Comparison of ENCODE assay signal across 8 mouse cellular contexts in genomic region chr3:122292300-122293222, GRCm38 (mm10). TPM values are rescaled to one million over a fixed set of nuclear protein-coding genes. Genes with fewer than 3 reads are reported as not detected.
A peak's percentile ranks its signal among the peaks of the same experiment; 100 is the strongest.
DNase-seq lines count a peak whose midpoint lies in the region; ATAC-seq and TF ChIP-seq lines count a peak whose summit lies in the region.

No protein-coding gene starts in this region.

- TF ChIP-seq EP300 in MEL (IDR thresholded peaks at IDR 0.05; ENCODE audit: low read depth in 1 of 2, low read length in 2 of 2): no peak

- no peaks in the 10 kb centered on the region for H3K27me3 ChIP-seq in MEL (ENCODE audit: control insufficient read depth in 1 of 2, insufficient read depth in 2 of 2, low read length in 2 of 2)
- H3K27me3 ChIP-seq in cerebellum, adult 2 months (ENCODE audit: control insufficient read depth, insufficient read depth, low read length): no peaks in the 10 kb centered on the region
- no peaks in the 10 kb centered on the region for H3K27me3 ChIP-seq in forebrain, postnatal 0 days (ENCODE audit: insufficient read depth, low read length)
- no peaks in the 10 kb centered on the region for H3K27me3 ChIP-seq in lung, embryonic 14.5 days (ENCODE audit: insufficient read depth, low read length)

- H3K4me3 ChIP-seq in MEL (ENCODE audit: control insufficient read depth in 1 of 2, insufficient read depth in 1 of 2, low read depth in 2 of 2, low read length in 2 of 2): peak overlapping the region; percentile 54 to 94; a peak in 3 of 4 replicates
- peak overlapping the region; percentile 67 for H3K4me3 ChIP-seq in cerebellum, adult 2 months (replicated peaks; ENCODE audit: insufficient read depth, low read depth, low read length)
- H3K4me3 ChIP-seq in forebrain, postnatal 0 days (ENCODE audit: low read depth, low read length): peak overlapping the region; percentile 65
- peak overlapping the region; percentile 92 for H3K4me3 ChIP-seq in lung, embryonic 14.5 days (ENCODE audit: low read depth, low read length)

- 0 out of 6 replicates have a peak, but pooled peaks of 1 of the 3 experiments have one; percentile 6 for TF ChIP-seq CTCF in MEL (IDR thresholded peaks at IDR 0.05 in 2 of 3, conservative IDR thresholded peaks at IDR 0.05 in 1 of 3; ENCODE audit: control insufficient read depth in 1 of 3, insufficient read depth in 1 of 3, low read depth in 2 of 3, low read length in 3 of 3, poor library complexity in 1 of 3, severe bottlenecking in 1 of 3)
- no peak for TF ChIP-seq CTCF in cerebellum, adult 2 months (IDR thresholded peaks at IDR 0.05; ENCODE audit: borderline replicate concordance, insufficient read depth, low read depth, low read length)
- peak; percentile 55 for TF ChIP-seq CTCF in forebrain, postnatal 0 days (IDR thresholded peaks at IDR 0.05; ENCODE audit: low read depth)
- peak; percentile 43 for TF ChIP-seq CTCF in lung, embryonic 14.5 days (IDR thresholded peaks at IDR 0.05; ENCODE audit: low read depth)

- peak; percentile 40 for ATAC-seq in forebrain, postnatal 0 days
- peak; percentile 82 for ATAC-seq in lung, embryonic 14.5 days (ENCODE audit: insufficient read depth)
- peak; percentile 66 for ATAC-seq in neutrophil, adult 5-6 weeks (ENCODE audit: extremely low read depth, insufficient number of reproducible peaks, low FRiP score, poor library complexity, severe bottlenecking)

- no peak for TF ChIP-seq RAD21 in MEL (IDR thresholded peaks at IDR 0.05; ENCODE audit: low read depth, low read length)

- peaks cover 0 to 15% of the 10 kb centered on the region in 2 experiments; a peak in 2 of 4 replicates for H3K36me3 ChIP-seq in MEL (ENCODE audit: control insufficient read depth in 1 of 2, insufficient read depth in 2 of 2, low read length in 2 of 2)
- no peaks in the 10 kb centered on the region for H3K36me3 ChIP-seq in forebrain, postnatal 0 days (ENCODE audit: insufficient read depth)
- no peaks in the 10 kb centered on the region for H3K36me3 ChIP-seq in lung, embryonic 14.5 days (ENCODE audit: insufficient read depth)

- H3K27ac ChIP-seq in MEL (ENCODE audit: control insufficient read depth, low read depth, low read length): no peak overlapping the region
- peak overlapping the region; percentile 63 for H3K27ac ChIP-seq in cerebellum, adult 2 months (ENCODE audit: insufficient read depth, low read length)
- H3K27ac ChIP-seq in forebrain, postnatal 0 days (ENCODE audit: low read depth, low read length): peak overlapping the region; percentile 99
- H3K27ac ChIP-seq in lung, embryonic 14.5 days (ENCODE audit: low read depth): peak overlapping the region; percentile 95

- H3K4me1 ChIP-seq in MEL (ENCODE audit: control insufficient read depth in 1 of 2, insufficient read depth in 2 of 2, low read length in 2 of 2): peaks cover 2 to 15% of the 10 kb centered on the region in 2 experiments; a peak in 3 of 4 replicates
- H3K4me1 ChIP-seq in cerebellum, adult 2 months (ENCODE audit: control insufficient read depth, insufficient read depth, low read length): peaks cover 4% of the 10 kb centered on the region
- H3K4me1 ChIP-seq in forebrain, postnatal 0 days (ENCODE audit: insufficient read depth): peaks cover 23% of the 10 kb centered on the region
- peaks cover 12% of the 10 kb centered on the region for H3K4me1 ChIP-seq in lung, embryonic 14.5 days (ENCODE audit: insufficient read depth)

- peak overlapping the region; percentile 85 for H3K9ac ChIP-seq in MEL (ENCODE audit: control insufficient read depth, low read depth, low read length, poor library complexity, severe bottlenecking)
- H3K9ac ChIP-seq in forebrain, postnatal 0 days: peak overlapping the region; percentile 97
- peak overlapping the region; percentile 81 for H3K9ac ChIP-seq in lung, embryonic 14.5 days

- no peak for TF ChIP-seq POLR2A in MEL (IDR thresholded peaks at IDR 0.05; ENCODE audit: control insufficient read depth in 1 of 2, insufficient read depth in 1 of 2, low read depth in 1 of 2, low read length in 2 of 2, poor library complexity in 1 of 2)
- TF ChIP-seq POLR2A in cerebellum, adult 2 months (IDR thresholded peaks at IDR 0.05; ENCODE audit: borderline replicate concordance, insufficient read depth, low read length): no peak

- H3K79me2 ChIP-seq in MEL (ENCODE audit: control insufficient read depth, insufficient read depth, low read length, poor library complexity): peaks cover 2% of the 10 kb centered on the region; the same call in 1 of the 2 replicates

- H3K4me2 ChIP-seq in forebrain, postnatal 0 days (ENCODE audit: low read depth): peak overlapping the region; percentile 76
- H3K4me2 ChIP-seq in lung, embryonic 14.5 days: peak overlapping the region; percentile 84

- DNase-seq in MEL (ENCODE audit: low read depth, low spot score): peak; percentile 85
- peak; percentile 89 to 96 for DNase-seq in cerebellum, adult 2 months
- peak; percentile 93 for DNase-seq in forebrain, postnatal 0 days
- peak; percentile 97 for DNase-seq in heart, postnatal 4 days
- DNase-seq in layer of hippocampus, adult 8-10 months (ENCODE audit: low spot score in 2 of 2): peak; percentile 80 to 95
- peak; percentile 97 for DNase-seq in lung, embryonic 14.5 days
- peak; percentile 82 to 86 for DNase-seq in thymus, adult 18-20 months

- H3K9me3 ChIP-seq in MEL (replicated peaks; ENCODE audit: insufficient read depth, low read length): no peaks in the 10 kb centered on the region
- no peaks in the 10 kb centered on the region for H3K9me3 ChIP-seq in forebrain, postnatal 0 days (ENCODE audit: low read length)
- H3K9me3 ChIP-seq in lung, embryonic 14.5 days (ENCODE audit: low read depth, low read length): no peaks in the 10 kb centered on the region

- WGBS in cerebellum, adult 2 months: 2% methylated on average over 54 of the region's 54 CpGs
- WGBS in forebrain, postnatal 0 days: 6% methylated on average over 54 of the region's 54 CpGs
- WGBS in lung, embryonic 14.5 days: 4% methylated on average over 54 of the region's 54 CpGs

TF ChIP-seq in MEL, 35 proteins besides CTCF, POLR2A, EP300 and RAD21:
- TF ChIP-seq MYC (IDR thresholded peaks at IDR 0.05; ENCODE audit: low read depth, low read length) (no peak), MAZ (IDR thresholded peaks at IDR 0.05; ENCODE audit: low read depth, low read length) (no peak), SIN3A (IDR thresholded peaks at IDR 0.05; ENCODE audit: low read length) (peak; percentile 28; the same call in 1 of the 2 replicates), MAFK (IDR thresholded peaks at IDR 0.05; ENCODE audit: borderline replicate concordance, low read depth, low read length) (peak; percentile 98), GATA1 (IDR thresholded peaks at IDR 0.05; ENCODE audit: low read depth, low read length) (peak; percentile 49; the same call in 1 of the 2 replicates), ELF1 (IDR thresholded peaks at IDR 0.05; ENCODE audit: low read depth, low read length) (peak; percentile 85), USF1 (IDR thresholded peaks at IDR 0.05; ENCODE audit: low read depth, low read length) (no peak), TBP (IDR thresholded peaks at IDR 0.05; ENCODE audit: low read depth, low read length) (peak; percentile 100), RCOR1 (IDR thresholded peaks at IDR 0.05; ENCODE audit: low read depth, low read length) (0 out of 2 replicates have a peak, but pooled peaks have one; percentile 15), NRF1 (IDR thresholded peaks at IDR 0.05; ENCODE audit: insufficient read depth, low read depth, low read length, poor library complexity, severe bottlenecking) (no peak)

RNA-seq across cellular contexts. Expression of gene Bcar3, which starts 1.4 kb away (rescaled TPM):
- not detected in 2 replicates for total RNA-seq in MEL (2012; rRNA removed)
- not detected for polyA plus RNA-seq in MEL (2012; ENCODE audit: insufficient read depth in 1 of 2, insufficient read length in 2 of 2, low read depth in 1 of 2, low replicate concordance in 2 of 2, missing spikeins in 1 of 2)
- 17.2 and 19.5 TPM in 2 replicates for polyA plus RNA-seq in cerebellum, adult 2 months (2012; rRNA removed)
- total RNA-seq in forebrain, postnatal 0 days (2014; rRNA removed): 9.5 and 11.4 TPM in 2 replicates
- 6.4 and 7.3 TPM in 2 replicates for polyA plus RNA-seq in forebrain, postnatal 0 days (2015; fragmentation: Nextera tagmentation; extraction: Ambion mirVana)
- 1 to 10 TPM; 8.8 to 9.5 TPM for total RNA-seq in heart, postnatal 4 days (2021)
- 10 to 100 TPM in 2 of 4 experiments, 1 to 10 TPM in 2; 8.3 to 11.7 (median 10.1) TPM for total RNA-seq in layer of hippocampus, adult 8-10 months (2022)
- polyA plus RNA-seq in lung, embryonic 14.5 days (2014; fragmentation: Nextera tagmentation; extraction: Ambion mirVana): 13.4 and 14.0 TPM in 2 replicates
- 60.0 and 64.5 TPM in 2 replicates for total RNA-seq in neutrophil, adult 5-6 weeks (2017)

RNA-seq across cellular contexts. Expression of gene Dnttip2, which starts 18.4 kb away (rescaled TPM):
- 70.6 and 84.4 TPM in 2 replicates for total RNA-seq in MEL (2012; rRNA removed)
- polyA plus RNA-seq in MEL (2012; ENCODE audit: insufficient read depth in 1 of 2, insufficient read length in 2 of 2, low read depth in 1 of 2, low replicate concordance in 2 of 2, missing spikeins in 1 of 2): 10 to 100 TPM in 1 of 2 experiments, not detected in 1; 90.5 TPM
- polyA plus RNA-seq in cerebellum, adult 2 months (2012; rRNA removed): 24.2 and 24.3 TPM in 2 replicates
- total RNA-seq in forebrain, postnatal 0 days (2014; rRNA removed): 18.5 and 23.9 TPM in 2 replicates
- polyA plus RNA-seq in forebrain, postnatal 0 days (2015; fragmentation: Nextera tagmentation; extraction: Ambion mirVana): 50.2 and 52.1 TPM in 2 replicates
- total RNA-seq in heart, postnatal 4 days (2021): 10 to 100 TPM; 28.9 to 30.8 TPM
- total RNA-seq in layer of hippocampus, adult 8-10 months (2022): 10 to 100 TPM; 29.5 to 32.2 (median 31.1) TPM
- polyA plus RNA-seq in lung, embryonic 14.5 days (2014; fragmentation: Nextera tagmentation; extraction: Ambion mirVana): 77.8 and 80.2 TPM in 2 replicates
- total RNA-seq in neutrophil, adult 5-6 weeks (2017): 98.6 and 101 TPM in 2 replicates

RNA-seq across cellular contexts. Expression of gene Gclm, which starts 47.2 kb away (rescaled TPM):
- total RNA-seq in MEL (2012; rRNA removed): 121 and 123 TPM in 2 replicates
- 100 to 1,000 TPM; 174 to 334 TPM for polyA plus RNA-seq in MEL (2012; ENCODE audit: insufficient read depth in 1 of 2, insufficient read length in 2 of 2, low read depth in 1 of 2, low replicate concordance in 2 of 2, missing spikeins in 1 of 2)
- 75.4 and 78.6 TPM in 2 replicates for polyA plus RNA-seq in cerebellum, adult 2 months (2012; rRNA removed)
- 20.5 and 29.4 TPM in 2 replicates for total RNA-seq in forebrain, postnatal 0 days (2014; rRNA removed)
- polyA plus RNA-seq in forebrain, postnatal 0 days (2015; fragmentation: Nextera tagmentation; extraction: Ambion mirVana): 40.1 and 58.3 TPM in 2 replicates
- 10 to 100 TPM; 43.9 to 58.5 TPM for total RNA-seq in heart, postnatal 4 days (2021)
- 10 to 100 TPM; 80.5 to 97.3 (median 88.5) TPM for total RNA-seq in layer of hippocampus, adult 8-10 months (2022)
- polyA plus RNA-seq in lung, embryonic 14.5 days (2014; fragmentation: Nextera tagmentation; extraction: Ambion mirVana): 76.3 and 78.6 TPM in 2 replicates
- total RNA-seq in neutrophil, adult 5-6 weeks (2017): 20.3 and 31.5 TPM in 2 replicates
